Mouse (Mus musculus) liver, embryonic 16.5 days (tissue): ENCODE results near the gene Odf2l. TPM values are rescaled to one million over a fixed set of nuclear protein-coding genes. Genes with fewer than 3 reads are reported as not detected.

Source experiments
- ATAC-seq: fragments of 200-750 bp; cut with Nextera tagmentation; 2 replicates; pipeline ENCODE4 v1.8.0; 2017; ENCODE audit warnings: low read depth, mild to moderate bottlenecking, moderate number of reproducible peaks, moderate library complexity
- H3K27ac ChIP-seq: fragments of 300-500 bp; sonication (generic); 2 replicates; pipeline ENCODE4 v1.5.1; 2014; ENCODE audit warnings: mild to moderate bottlenecking, low read length
- H3K27me3 ChIP-seq: fragments of 300-500 bp; sonication (generic); 2 replicates; pipeline ENCODE4 v1.6.1; 2014; ENCODE audit warnings: low read depth, low read length, mixed read lengths; ENCODE audit not compliant: control insufficient read depth, insufficient read depth
- H3K36me3 ChIP-seq: fragments of 300-500 bp; sonication (generic); 2 replicates; pipeline ENCODE4 v1.6.1; 2014; ENCODE audit warnings: mild to moderate bottlenecking; ENCODE audit not compliant: control insufficient read depth, insufficient read depth
- H3K4me1 ChIP-seq: fragments of 300-500 bp; sonication (generic); 2 replicates; pipeline ENCODE4 v1.6.1; 2014; ENCODE audit warnings: low read depth, low read length, mixed read lengths; ENCODE audit not compliant: control insufficient read depth
- H3K4me2 ChIP-seq: fragments of 300-500 bp; sonication (generic); 2 replicates; pipeline ENCODE4 v1.6.1; 2014; ENCODE audit warnings: low read depth, low read length, mixed read lengths
- H3K4me3 ChIP-seq: fragments of 300-500 bp; sonication (generic); 2 replicates; pipeline ENCODE4 v1.5.1; 2014; ENCODE audit warnings: low read depth, mild to moderate bottlenecking, low read length
- H3K9ac ChIP-seq: fragments of 300-500 bp; sonication (generic); 2 replicates; pipeline ENCODE4 v1.6.1; 2014; ENCODE audit warnings: low read depth, low read length
- H3K9me3 ChIP-seq: fragments of 300-500 bp; sonication (generic); replicated peaks from 2 replicates; pipeline ENCODE4 v1.6.1; 2016; ENCODE audit warnings: low read length; ENCODE audit not compliant: control insufficient read depth
- WGBS: fragments of 180-500 bp; shearing (Covaris S2); extraction: QIAGEN DNeasy Blood & Tissue Kit; methylation state at CpG from one replicate; pipeline ENCODE4 v1.1.7; 2014; ENCODE audit not compliant: insufficient replicate concordance; 5-methylcytosine and 5-hydroxymethylcytosine counted together
- polyA plus RNA-seq: library from polyadenylated mRNA; unstranded; fragments of >200 nt; fragmentation: Nextera tagmentation; extraction: Ambion mirVana; gene quantifications from 2 replicates; pipeline ENCODE4 v1.2.1, GENCODE M21; 2015

Odf2l gene
- polyA plus RNA-seq, result 5.1 and 6.1 TPM in 2 replicates

DNA sequence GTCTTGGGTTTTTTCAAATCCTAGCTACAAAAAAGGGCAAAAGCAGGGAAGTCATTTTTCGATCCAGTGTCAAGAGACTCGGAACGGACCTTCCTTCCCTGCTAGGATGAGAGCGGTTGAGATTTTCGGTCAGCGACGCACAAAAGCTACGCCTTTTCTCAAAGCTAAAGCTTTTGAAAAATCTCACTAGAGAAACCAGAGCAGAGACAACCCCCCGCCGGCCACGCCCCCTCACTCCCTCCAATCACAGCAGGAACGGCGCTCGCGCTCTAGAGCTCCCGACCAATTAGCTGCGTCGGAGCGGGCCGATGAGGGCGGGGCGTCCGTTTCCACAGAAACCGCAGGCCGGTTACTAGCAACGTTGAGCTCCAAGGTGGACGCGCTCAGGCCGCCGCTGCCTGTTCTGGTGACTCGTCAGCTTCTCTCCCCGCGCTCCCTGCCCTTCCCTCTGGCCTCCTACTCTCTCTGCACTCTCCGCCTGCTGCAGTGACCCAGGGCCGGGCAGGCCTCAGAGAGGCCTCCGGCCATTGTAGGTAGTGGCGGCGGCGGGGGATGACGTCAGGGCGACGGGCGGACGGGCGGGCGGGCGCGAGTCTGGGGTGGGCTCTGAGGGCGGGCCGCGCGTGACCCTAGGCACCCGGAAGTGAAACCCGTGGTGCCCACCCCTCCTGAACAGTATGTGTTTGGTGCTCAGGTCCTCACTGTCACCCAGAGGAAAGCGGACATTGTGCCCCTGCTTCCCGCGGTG, at the start of gene Odf2l:
Odf2l (plus strand) TSS at position 335 of the 748 bp plus-strand sequence.
- Histone ChIP-seq H3K27me3 (no peaks in the 10 kb centered on the region), H3K4me3 (peak within 1 kb of the TSS; percentile 90), H3K4me1 (no peaks in the 10 kb centered on the region; the same call in 1 of the 2 replicates), H3K27ac (peak within 1 kb of the TSS; percentile 91), H3K36me3 (no peaks in the 10 kb centered on the region), H3K9me3 (no peaks in the 10 kb centered on the region), H3K9ac (peak within 1 kb of the TSS; percentile 86), H3K4me2 (peak within 1 kb of the TSS; percentile 59)
- ATAC-seq, result peak; percentile 98
- WGBS, result under 1% methylated on average over 57 of the region's 57 CpGs

DNA sequence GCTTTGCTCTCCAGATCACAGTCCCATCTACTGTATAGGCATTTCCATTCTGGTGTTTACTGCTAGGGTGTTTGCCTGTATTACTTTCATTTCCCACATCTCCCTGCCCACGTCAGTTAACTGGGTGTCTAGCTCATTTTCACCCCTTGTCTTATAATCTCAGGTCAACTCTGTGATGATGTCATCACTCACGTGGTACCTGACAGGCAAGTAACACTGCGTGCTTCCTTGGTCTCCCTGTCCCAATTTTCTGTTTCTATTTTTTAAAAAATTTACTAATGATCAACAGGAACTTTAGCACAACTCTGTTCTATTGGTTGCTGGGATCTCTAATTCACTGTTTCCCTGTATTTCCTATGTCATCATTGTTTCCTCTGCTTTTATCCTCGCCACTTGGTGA, 49.4 kb upstream of the Odf2l start:
- Histone ChIP-seq H3K27me3 (no peaks in the 10 kb centered on the region), H3K4me1 (no peaks in the 10 kb centered on the region), H3K4me3 (no peak overlapping the region), H3K27ac (no peak overlapping the region), H3K9ac (no peak overlapping the region), H3K9me3 (no peaks in the 10 kb centered on the region), H3K4me2 (no peak overlapping the region), H3K36me3 (no peaks in the 10 kb centered on the region)
- ATAC-seq, result no peak
- WGBS, result 55% methylated on average over 4 of the region's 4 CpGs

DNA sequence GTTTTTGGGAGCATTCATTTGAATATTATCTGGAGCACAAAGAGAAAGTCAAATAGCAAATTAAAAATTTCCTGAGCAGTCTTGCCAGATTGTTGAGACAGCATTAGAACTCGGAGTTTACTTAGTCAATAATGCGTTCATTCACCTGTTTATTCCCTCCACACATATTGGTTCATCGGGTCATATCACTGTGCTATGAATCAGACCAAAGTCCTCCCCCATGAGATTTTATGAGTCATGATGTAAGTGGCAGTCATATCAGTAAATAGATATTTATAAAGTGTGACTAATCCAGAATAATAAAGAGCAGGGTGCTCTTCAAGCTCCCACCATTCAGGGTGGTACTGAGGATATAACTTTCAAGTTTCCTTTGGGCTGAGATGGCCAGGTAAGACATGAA, 46.0 kb upstream of the Odf2l start:
- WGBS, result 61% methylated on average over 3 of the region's 3 CpGs
- ATAC-seq, result no peak

DNA sequence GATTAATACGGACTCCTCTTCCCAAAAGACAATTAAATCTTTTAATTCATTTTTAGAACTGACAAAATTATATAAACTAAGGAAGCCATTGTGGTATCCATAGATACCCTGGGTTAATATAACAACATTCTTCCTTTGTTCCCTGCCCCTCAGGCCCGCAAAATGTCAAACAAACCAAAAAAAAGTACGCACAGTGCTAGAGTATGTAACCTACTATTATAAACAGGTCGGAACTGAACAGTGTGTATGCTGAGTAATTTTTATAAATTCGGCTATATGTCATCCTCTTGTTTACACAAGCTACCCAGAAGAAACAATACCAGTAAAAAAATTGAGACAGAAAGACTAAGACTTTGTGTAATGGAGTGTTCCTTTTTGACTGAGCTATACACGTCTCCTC, 40.0 kb upstream of the Odf2l start:
- ATAC-seq, result no peak
- H3K9me3 ChIP-seq, result no peaks in the 10 kb centered on the region
- 63% methylated on average over 6 of the region's 6 CpGs for WGBS
- no peak overlapping the region for H3K4me3 ChIP-seq
- no peaks in the 10 kb centered on the region for H3K36me3 ChIP-seq
- no peak overlapping the region for H3K4me2 ChIP-seq
- H3K9ac ChIP-seq, result no peak overlapping the region
- no peak overlapping the region for H3K27ac ChIP-seq
- no peaks in the 10 kb centered on the region for H3K27me3 ChIP-seq
- no peaks in the 10 kb centered on the region for H3K4me1 ChIP-seq

More for the DNA sequence above, 46.0 kb upstream of the Odf2l start:
- H3K4me3 ChIP-seq, result no peak overlapping the region
- no peaks in the 10 kb centered on the region for H3K27me3 ChIP-seq
- no peak overlapping the region for H3K4me2 ChIP-seq
- no peaks in the 10 kb centered on the region for H3K36me3 ChIP-seq
- H3K9me3 ChIP-seq, result no peaks in the 10 kb centered on the region
- H3K9ac ChIP-seq, result no peak overlapping the region
- H3K27ac ChIP-seq, result no peak overlapping the region
- no peaks in the 10 kb centered on the region for H3K4me1 ChIP-seq

DNA sequence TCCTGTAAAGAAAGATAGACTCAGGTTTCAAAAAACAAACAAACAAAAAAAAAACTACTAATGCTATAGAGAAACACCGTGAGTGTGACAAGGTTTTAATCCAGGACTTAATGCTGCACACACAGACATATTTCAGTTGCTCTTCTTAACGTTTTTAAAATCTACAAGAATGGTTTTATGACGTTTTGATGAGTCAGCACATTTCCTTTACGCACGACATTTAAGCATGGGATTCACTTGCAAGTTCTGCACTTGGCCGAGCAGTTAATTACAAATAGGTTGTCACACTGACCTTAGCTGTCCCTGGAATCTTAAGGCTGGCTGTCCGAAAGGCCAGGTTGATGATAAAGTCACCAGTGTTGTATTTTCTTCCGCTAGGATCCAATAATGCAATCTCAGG, 37.5 kb upstream of the Odf2l start:
- no peak overlapping the region for H3K27ac ChIP-seq
- H3K9ac ChIP-seq, result no peak overlapping the region
- H3K36me3 ChIP-seq, result no peaks in the 10 kb centered on the region
- WGBS, result 62% methylated on average over 8 of the region's 8 CpGs
- H3K9me3 ChIP-seq, result no peaks in the 10 kb centered on the region
- H3K4me2 ChIP-seq, result no peak overlapping the region
- H3K4me1 ChIP-seq, result no peaks in the 10 kb centered on the region
- H3K4me3 ChIP-seq, result no peak overlapping the region
- no peak for ATAC-seq
- no peaks in the 10 kb centered on the region for H3K27me3 ChIP-seq

DNA sequence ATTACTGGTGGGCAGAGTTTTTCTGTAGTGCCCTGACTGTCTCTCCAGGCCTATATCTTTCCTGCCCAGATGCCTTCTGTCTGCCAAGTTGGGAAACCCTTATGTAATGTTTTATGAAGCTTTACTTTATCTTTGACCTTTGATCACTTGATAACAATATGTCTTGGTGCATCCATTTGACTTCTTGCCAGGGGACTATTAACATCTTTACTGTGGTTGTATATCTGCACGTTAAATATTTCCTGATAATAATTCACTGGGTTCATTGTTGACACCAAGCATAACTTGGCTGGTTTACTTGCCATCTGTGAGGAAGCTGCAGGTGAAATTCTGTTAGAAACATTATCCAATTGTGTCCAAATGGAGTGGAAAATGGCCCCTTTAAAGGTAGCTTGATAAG, 35.3 kb upstream of the Odf2l start:
- no peak for ATAC-seq
- no peaks in the 10 kb centered on the region for H3K4me1 ChIP-seq
- no peak overlapping the region for H3K4me3 ChIP-seq
- no peaks in the 10 kb centered on the region for H3K36me3 ChIP-seq
- H3K4me2 ChIP-seq, result no peak overlapping the region
- 61% methylated on average over 1 of the region's 1 CpGs for WGBS
- no peak overlapping the region for H3K27ac ChIP-seq
- H3K27me3 ChIP-seq, result no peaks in the 10 kb centered on the region
- no peak overlapping the region for H3K9ac ChIP-seq
- H3K9me3 ChIP-seq, result no peaks in the 10 kb centered on the region

DNA sequence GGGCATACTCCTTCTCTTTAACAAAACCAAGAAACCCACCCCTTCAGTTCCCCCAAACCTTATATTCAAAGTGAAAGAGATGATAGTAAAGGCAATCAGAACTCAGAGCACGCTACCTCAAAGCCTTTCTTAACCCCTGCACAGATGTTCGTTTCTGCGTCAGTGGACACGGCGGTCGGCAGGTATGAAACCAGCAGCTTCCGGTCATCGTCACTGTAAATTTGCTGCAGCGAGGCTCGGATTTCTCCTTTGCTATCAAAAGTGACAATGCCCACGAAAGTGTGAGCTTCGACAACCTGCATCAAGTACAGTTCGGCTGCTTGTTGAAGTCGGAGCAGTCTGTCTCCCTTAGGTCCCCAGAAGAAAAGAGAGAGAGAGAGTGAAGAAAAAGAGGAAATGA, 32.2 kb upstream of the Odf2l start:
- ATAC-seq, result no peak
- H3K27ac ChIP-seq, result no peak overlapping the region
- no peaks in the 10 kb centered on the region for H3K36me3 ChIP-seq
- no peak overlapping the region for H3K9ac ChIP-seq
- no peak overlapping the region for H3K4me2 ChIP-seq
- WGBS, result 79% methylated on average over 14 of the region's 14 CpGs
- no peak overlapping the region for H3K4me3 ChIP-seq
- no peaks in the 10 kb centered on the region for H3K27me3 ChIP-seq
- H3K4me1 ChIP-seq, result no peaks in the 10 kb centered on the region
- no peaks in the 10 kb centered on the region for H3K9me3 ChIP-seq

DNA sequence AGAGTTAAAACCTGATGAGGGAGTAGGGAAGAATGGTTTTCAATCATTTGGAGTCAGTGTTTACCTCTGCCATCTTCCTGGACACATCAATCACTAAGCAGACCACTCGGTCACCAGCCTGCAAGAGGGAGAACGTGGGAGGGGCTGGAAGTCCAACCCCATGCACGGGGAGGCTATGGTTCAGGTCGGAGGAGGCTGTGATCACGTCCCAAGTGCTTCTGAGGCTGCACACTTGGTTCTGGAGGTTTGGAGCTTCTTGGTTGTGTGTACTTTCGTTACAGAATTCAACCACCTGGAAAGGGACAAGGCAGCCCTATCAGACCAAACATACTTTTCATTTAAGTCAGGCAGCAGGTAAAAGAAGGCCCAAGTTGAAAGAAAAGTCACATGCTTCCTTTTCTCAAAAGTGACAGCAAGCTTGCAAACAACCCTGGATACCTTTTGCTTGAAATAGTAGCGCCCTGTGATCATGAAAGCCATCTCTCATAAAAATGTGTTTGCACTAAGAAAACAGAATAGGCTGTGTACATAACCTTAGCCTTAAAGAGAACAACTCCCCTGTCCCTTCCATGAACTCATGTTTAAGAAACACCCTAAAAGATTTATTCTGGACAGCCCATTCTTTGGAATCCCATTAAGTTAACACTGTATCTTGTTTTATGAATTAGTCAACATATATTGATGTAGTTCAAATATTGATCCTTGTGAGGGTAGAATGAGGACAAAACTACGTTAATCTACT, 30.4 kb upstream of the Odf2l start:
- H3K9ac ChIP-seq, result no peak overlapping the region
- no peak for ATAC-seq
- H3K27me3 ChIP-seq, result no peaks in the 10 kb centered on the region
- 54% methylated on average over 8 of the region's 8 CpGs for WGBS
- no peaks in the 10 kb centered on the region for H3K4me1 ChIP-seq
- H3K27ac ChIP-seq, result no peak overlapping the region
- no peaks in the 10 kb centered on the region for H3K9me3 ChIP-seq
- no peak overlapping the region for H3K4me2 ChIP-seq
- no peak overlapping the region for H3K4me3 ChIP-seq
- H3K36me3 ChIP-seq, result no peaks in the 10 kb centered on the region

DNA sequence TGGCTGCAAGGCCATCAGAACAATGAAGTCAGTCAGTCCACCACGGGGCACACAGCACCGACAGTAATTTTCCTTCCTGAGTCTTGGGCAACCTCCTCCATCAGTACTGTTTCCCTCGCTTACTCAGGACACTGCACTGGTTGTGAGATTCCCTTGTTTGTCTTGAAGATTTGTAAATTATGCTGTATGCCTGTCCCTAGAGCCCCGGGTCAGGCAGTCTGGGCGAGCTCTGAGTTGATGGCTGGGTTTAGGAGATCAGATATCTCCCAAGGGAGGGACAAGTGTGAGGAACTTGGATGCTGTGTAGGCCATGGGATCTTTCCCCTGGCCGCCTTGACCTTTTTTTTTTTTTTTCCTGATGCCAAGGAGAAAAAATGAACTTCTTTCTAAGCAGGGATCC, 19.1 kb upstream of the Odf2l start, which contains the start of gene Clca2:
Clca2 (minus strand) TSS at position 153 of the 400 bp plus-strand sequence.
- no peak within 1 kb of the TSS for H3K4me3 ChIP-seq
- WGBS, result 36% methylated on average over 6 of the region's 6 CpGs
- H3K9me3 ChIP-seq, result no peaks in the 10 kb centered on the region
- no peak within 1 kb of the TSS for H3K9ac ChIP-seq
- H3K4me2 ChIP-seq, result no peak within 1 kb of the TSS
- no peaks in the 10 kb centered on the region for H3K36me3 ChIP-seq
- no peaks in the 10 kb centered on the region for H3K27me3 ChIP-seq
- ATAC-seq, result no peak
- H3K4me1 ChIP-seq, result no peaks in the 10 kb centered on the region
- no peak within 1 kb of the TSS for H3K27ac ChIP-seq
